In genomic region chr6:21806005-21806404, GRCm38 (mm10) we compare ENCODE assay signal across 23 mouse cellular contexts. TPM values are rescaled to one million over a fixed set of nuclear protein-coding genes. Genes with fewer than 3 reads are reported as not detected.
DNase-seq lines count a peak whose midpoint lies in the region; ATAC-seq and TF ChIP-seq lines count a peak whose summit lies in the region.
"Had no signal": no experiment of that assay in that cellular context is flagged by ENCODE, and none has a peak within 500 bp of the region (broad histone marks: within the 10 kb centered on the region; RNA-seq: fewer than 3 reads in every experiment).

No protein-coding gene starts in this region.

- H3K9ac ChIP-seq in intestine, postnatal 0 days (ENCODE audit: low read depth, low read length) = no peak overlapping the region
- H3K9ac ChIP-seq in intestine, embryonic 16.5 days (ENCODE audit: low read depth, low read length) = no peak overlapping the region
- H3K9ac ChIP-seq in liver, embryonic 16.5 days (ENCODE audit: low read depth, low read length) = no peak overlapping the region
- H3K9ac ChIP-seq: embryonic facial prominence, embryonic 13.5 days; forebrain, embryonic 12.5 days; forebrain, embryonic 15.5 days; heart, embryonic 13.5 days; hindbrain, embryonic 13.5 days; intestine, embryonic 15.5 days had no signal

- no peak for TF ChIP-seq CTCF in intestine, postnatal 0 days (IDR thresholded peaks at IDR 0.05; ENCODE audit: low read depth)

- peak; percentile 66; the same call in 1 of the 2 replicates for ATAC-seq in intestine, postnatal 0 days
- ATAC-seq in intestine, embryonic 16.5 days = no peak
- peak; percentile 76 for ATAC-seq in liver, embryonic 16.5 days (ENCODE audit: low read depth)
- ATAC-seq: activated CD4-positive, CD25-positive, alpha-beta regulatory T cell, adult 4 months; forebrain, embryonic 15.5 days; hindbrain, embryonic 16.5 days; intestine, embryonic 15.5 days had no signal

- peak; percentile 44 for DNase-seq in adrenal gland, postnatal 14 days
- DNase-seq in adrenal gland, postnatal 4 days (ENCODE audit: low spot score in 2 of 2) = no peak
- DNase-seq in liver = no peak
- DNase-seq: adrenal gland, postnatal 10 days; cerebellum, adult 11-12 months; cerebellum, adult 9-10 months; cerebellum, postnatal 14 days; gastrocnemius, postnatal 25 days; heart, adult 2 months had no signal

- H3K27me3 ChIP-seq in intestine, postnatal 0 days (replicated peaks; ENCODE audit: control insufficient read depth, insufficient read depth, low read length) = no peaks in the 10 kb centered on the region
- no peaks in the 10 kb centered on the region for H3K27me3 ChIP-seq in intestine, embryonic 16.5 days (replicated peaks; ENCODE audit: control insufficient read depth, insufficient read depth, low read length)
- H3K27me3 ChIP-seq in liver, embryonic 16.5 days (ENCODE audit: control insufficient read depth, insufficient read depth, low read depth, low read length) = no peaks in the 10 kb centered on the region
- H3K27me3 ChIP-seq: embryonic facial prominence, embryonic 13.5 days; forebrain, embryonic 12.5 days; forebrain, embryonic 15.5 days; heart, embryonic 13.5 days; hindbrain, embryonic 13.5 days; intestine, embryonic 15.5 days had no signal

- H3K36me3 ChIP-seq in intestine, postnatal 0 days (ENCODE audit: control insufficient read depth, insufficient read depth) = peaks cover 7% of the 10 kb centered on the region; the same call in 1 of the 2 replicates
- no peaks in the 10 kb centered on the region for H3K36me3 ChIP-seq in intestine, embryonic 16.5 days (ENCODE audit: control insufficient read depth, insufficient read depth, low read length)
- no peaks in the 10 kb centered on the region for H3K36me3 ChIP-seq in liver, embryonic 16.5 days (ENCODE audit: control insufficient read depth, insufficient read depth)
- H3K36me3 ChIP-seq: forebrain, embryonic 15.5 days; intestine, embryonic 15.5 days had no signal

- 79% methylated on average over 7 of the region's 7 CpGs for WGBS in intestine, postnatal 0 days
- WGBS in intestine, embryonic 16.5 days = 92% methylated on average over 7 of the region's 7 CpGs
- 64% methylated on average over 7 of the region's 7 CpGs for WGBS in liver, embryonic 16.5 days (ENCODE audit: insufficient replicate concordance)

- no peaks in the 10 kb centered on the region for H3K4me1 ChIP-seq in intestine, postnatal 0 days (replicated peaks; ENCODE audit: control insufficient read depth, insufficient read depth, low read length)
- H3K4me1 ChIP-seq in intestine, embryonic 16.5 days (ENCODE audit: control insufficient read depth, insufficient read depth, low read length) = 0 out of 2 replicates have a peak, but pooled peaks cover 2% of the 10 kb centered on the region
- no peaks in the 10 kb centered on the region for H3K4me1 ChIP-seq in liver, embryonic 16.5 days (ENCODE audit: control insufficient read depth, low read depth, low read length)
- H3K4me1 ChIP-seq: embryonic facial prominence, embryonic 10.5 days; forebrain, embryonic 12.5 days; forebrain, embryonic 15.5 days; heart, embryonic 10.5 days; heart, embryonic 13.5 days; hindbrain, embryonic 13.5 days; intestine, embryonic 15.5 days had no signal

- no peak overlapping the region for H3K27ac ChIP-seq in intestine, postnatal 0 days (ENCODE audit: low read depth, low read length)
- H3K27ac ChIP-seq in intestine, embryonic 16.5 days (ENCODE audit: low read length) = no peak overlapping the region
- H3K27ac ChIP-seq in liver, embryonic 16.5 days (ENCODE audit: low read length) = no peak overlapping the region
- H3K27ac ChIP-seq: embryonic facial prominence, embryonic 10.5 days; embryonic facial prominence, embryonic 13.5 days; forebrain, embryonic 12.5 days; forebrain, embryonic 15.5 days; heart, adult 2 months; heart, embryonic 10.5 days; heart, embryonic 13.5 days; hindbrain, embryonic 13.5 days; intestine, embryonic 15.5 days had no signal

- H3K9me3 ChIP-seq in intestine, postnatal 0 days (ENCODE audit: control insufficient read depth) = no peaks in the 10 kb centered on the region
- H3K9me3 ChIP-seq in intestine, embryonic 16.5 days (ENCODE audit: control insufficient read depth, low read length) = no peaks in the 10 kb centered on the region
- H3K9me3 ChIP-seq in liver, embryonic 16.5 days (replicated peaks; ENCODE audit: control insufficient read depth, low read length) = no peaks in the 10 kb centered on the region
- H3K9me3 ChIP-seq: embryonic facial prominence, embryonic 10.5 days; embryonic facial prominence, embryonic 13.5 days; forebrain, embryonic 12.5 days; forebrain, embryonic 15.5 days; heart, embryonic 10.5 days; heart, embryonic 13.5 days; hindbrain, embryonic 13.5 days; intestine, embryonic 15.5 days had no signal

- H3K4me3 ChIP-seq in intestine, postnatal 0 days (ENCODE audit: low read depth, low read length) = no peak overlapping the region
- no peak overlapping the region for H3K4me3 ChIP-seq in intestine, embryonic 16.5 days (ENCODE audit: low read length)
- no peak overlapping the region for H3K4me3 ChIP-seq in liver, embryonic 16.5 days (ENCODE audit: low read depth, low read length)
- H3K4me3 ChIP-seq: embryonic facial prominence, embryonic 10.5 days; embryonic facial prominence, embryonic 13.5 days; erythroblast, embryonic 14.5 days; forebrain, embryonic 12.5 days; forebrain, embryonic 15.5 days; heart, adult 2 months; heart, embryonic 10.5 days; heart, embryonic 13.5 days; hindbrain, embryonic 13.5 days; intestine, embryonic 15.5 days had no signal

- no peak overlapping the region for H3K4me2 ChIP-seq in intestine, postnatal 0 days (replicated peaks; ENCODE audit: low read depth)
- no peak overlapping the region for H3K4me2 ChIP-seq in intestine, embryonic 16.5 days (ENCODE audit: low read depth, low read length)
- H3K4me2 ChIP-seq in liver, embryonic 16.5 days (ENCODE audit: low read depth, low read length) = no peak overlapping the region
- H3K4me2 ChIP-seq: embryonic facial prominence, embryonic 13.5 days; forebrain, embryonic 12.5 days; forebrain, embryonic 15.5 days; heart, embryonic 13.5 days; hindbrain, embryonic 13.5 days; intestine, embryonic 15.5 days had no signal

RNA-seq across cellular contexts. Expression of gene Tspan12, which starts 46.3 kb away (rescaled TPM):
- total RNA-seq in adrenal gland, postnatal 14 days (2021) = 177 and 191 TPM in 2 replicates
- total RNA-seq in adrenal gland, postnatal 4 days (2021) = 100 to 1,000 TPM; 114 to 129 TPM
- polyA plus RNA-seq in intestine, postnatal 0 days (2015; fragmentation: Nextera tagmentation; extraction: Ambion mirVana) = 38.8 and 43.7 TPM in 2 replicates
- 63.8 TPM in 2 replicates for polyA plus RNA-seq in intestine, embryonic 16.5 days (2015; fragmentation: Nextera tagmentation; extraction: Ambion mirVana)
- 23.6 and 26.5 TPM in 2 replicates for polyA plus RNA-seq in liver, embryonic 16.5 days (2015; fragmentation: Nextera tagmentation; extraction: Ambion mirVana)
- polyA plus RNA-seq: activated CD4-positive, CD25-positive, alpha-beta regulatory T cell, adult 4 months; erythroblast, embryonic 14.5 days had no signal
